Mouse (Mus musculus): ENCODE results near the gene Amotl2.
A peak's percentile ranks its signal among the peaks of the same experiment; 100 is the strongest.

Amotl2 gene

GRCm38 (mm10) chr9:102719085-102719484, 2.6 kb downstream of the Amotl2 start:
- DNase-seq: no peak

GRCm38 (mm10) chr9:102719936-102720566, 3.6 kb downstream of the Amotl2 start:
- DNase-seq: no peak

GRCm38 (mm10) chr9:102720567-102721167, 4.2 kb downstream of the Amotl2 start:
- no peak for DNase-seq

DNA sequence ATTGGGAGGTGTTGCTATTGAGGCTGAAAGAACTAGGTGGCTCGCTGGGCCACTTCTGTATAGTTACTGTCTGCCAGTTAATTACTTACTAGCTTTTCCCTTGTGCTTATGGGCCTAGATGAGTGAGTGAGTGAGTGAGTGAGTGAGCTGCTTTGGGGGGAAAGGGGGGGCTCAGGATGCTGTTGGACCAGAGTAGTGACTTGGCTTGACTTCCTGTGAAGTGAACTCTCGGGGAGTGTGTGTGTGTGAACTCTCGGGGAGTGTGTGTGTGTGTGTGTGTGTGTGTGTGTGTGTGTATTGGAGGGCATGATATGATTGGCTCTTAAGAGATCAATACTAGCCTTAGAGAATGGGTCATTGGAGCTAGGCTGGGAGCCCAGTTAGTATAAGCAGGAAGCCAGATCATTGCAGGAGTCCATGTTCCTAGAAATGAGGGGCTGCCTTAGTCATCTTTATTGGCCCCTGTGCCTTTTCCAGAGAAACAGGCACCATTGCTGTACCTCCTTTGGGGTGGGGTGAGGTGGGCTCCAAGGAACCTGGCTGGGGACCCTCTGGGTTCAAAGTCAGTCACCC, 5.0 kb downstream of the Amotl2 start:
- no peak for DNase-seq

- DNase-seq: peak in 1 of 2 experiments; percentile 76
Measured at GRCm38 (mm10) chr9:102722071-102722561, 5.6 kb downstream of the Amotl2 start.

DNA sequence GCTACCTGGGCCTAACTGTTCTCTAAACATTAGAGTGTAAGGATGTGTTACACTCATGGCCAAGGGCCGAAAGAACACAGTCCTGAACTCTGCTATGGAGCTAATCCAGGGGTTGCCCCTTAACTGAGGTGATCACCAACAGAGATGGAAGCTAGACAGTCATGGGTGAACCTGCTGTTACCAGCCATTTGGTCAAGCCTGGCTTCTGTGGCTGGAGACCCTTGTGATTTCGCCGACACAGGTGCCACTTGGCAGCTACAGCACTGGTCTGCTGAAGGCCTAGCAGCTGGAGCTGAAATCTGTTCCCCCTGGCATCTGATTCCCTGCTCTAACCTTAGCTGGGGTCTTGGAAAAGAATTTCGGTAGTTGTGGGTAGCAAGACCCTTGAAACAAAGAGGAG, 6.3 kb downstream of the Amotl2 start:
- no peak for DNase-seq

- no peak for DNase-seq
Measured at GRCm38 (mm10) chr9:102723241-102723709, 6.8 kb downstream of the Amotl2 start.

DNA sequence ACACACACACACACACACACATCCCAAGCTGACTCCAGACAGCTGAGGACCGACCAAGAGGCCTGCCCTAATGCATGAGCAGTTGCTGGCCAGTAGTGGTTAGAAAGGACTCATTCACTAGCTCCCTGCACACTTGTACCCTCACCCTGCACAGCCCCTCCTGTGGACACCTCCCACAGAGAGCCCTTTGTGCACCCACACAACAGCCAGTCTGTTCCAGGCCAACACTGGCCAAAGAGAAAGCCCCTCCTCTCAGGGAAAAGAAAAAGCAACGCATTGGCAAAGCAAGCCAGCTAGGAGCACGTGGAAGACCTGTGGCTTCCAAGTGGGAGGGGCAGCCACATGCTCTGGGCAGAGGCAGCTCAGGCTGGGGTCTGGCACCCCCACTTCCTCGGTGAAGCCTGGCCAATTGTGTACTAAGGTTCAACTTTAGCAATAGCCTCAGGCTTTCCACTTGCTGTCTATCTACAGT, 7.6 kb downstream of the Amotl2 start:
- peak; percentile 75 to 79 for DNase-seq

- no peak for DNase-seq
Measured at GRCm38 (mm10) chr9:102724942-102725341, 8.5 kb downstream of the Amotl2 start.

DNA sequence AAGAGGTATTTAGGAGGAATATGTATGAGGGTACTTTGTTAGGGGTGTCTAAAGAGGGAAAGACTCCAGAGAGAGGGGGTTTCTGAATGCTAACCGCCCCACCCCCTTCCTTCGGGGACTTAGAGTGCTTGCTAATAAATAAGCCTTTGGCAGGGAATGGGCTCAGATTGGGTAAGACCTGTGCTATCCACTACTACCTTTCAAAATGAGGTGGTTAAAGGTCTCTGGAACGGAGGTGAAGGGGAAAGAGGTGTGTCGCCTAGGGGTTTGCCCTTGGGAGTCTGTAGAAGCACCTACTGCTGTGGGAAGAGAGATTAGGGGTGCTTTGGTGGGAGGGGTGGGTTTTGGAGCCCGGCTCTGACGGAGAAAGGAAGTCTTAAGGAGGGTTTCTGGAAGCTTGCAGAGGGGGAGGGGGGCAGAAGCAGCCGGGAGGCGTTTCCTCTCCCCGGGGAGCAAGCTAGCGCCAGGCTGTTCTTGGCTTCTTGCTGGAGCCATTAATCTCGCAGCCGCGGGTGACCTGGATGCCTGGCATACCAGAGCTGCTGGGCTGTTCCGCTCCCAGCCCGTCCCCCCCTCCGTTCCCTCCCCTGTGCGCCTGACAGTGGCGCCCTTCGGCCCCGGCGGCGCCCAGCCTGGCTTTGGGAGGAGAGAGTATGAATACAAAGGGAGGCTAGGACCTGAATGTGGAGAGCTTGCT, 9.6 kb downstream of the Amotl2 start:
- DNase-seq: peak; percentile 93 to 96

GRCm38 (mm10) chr9:102726811-102727210, 10.3 kb downstream of the Amotl2 start:
- no peak for DNase-seq

DNA sequence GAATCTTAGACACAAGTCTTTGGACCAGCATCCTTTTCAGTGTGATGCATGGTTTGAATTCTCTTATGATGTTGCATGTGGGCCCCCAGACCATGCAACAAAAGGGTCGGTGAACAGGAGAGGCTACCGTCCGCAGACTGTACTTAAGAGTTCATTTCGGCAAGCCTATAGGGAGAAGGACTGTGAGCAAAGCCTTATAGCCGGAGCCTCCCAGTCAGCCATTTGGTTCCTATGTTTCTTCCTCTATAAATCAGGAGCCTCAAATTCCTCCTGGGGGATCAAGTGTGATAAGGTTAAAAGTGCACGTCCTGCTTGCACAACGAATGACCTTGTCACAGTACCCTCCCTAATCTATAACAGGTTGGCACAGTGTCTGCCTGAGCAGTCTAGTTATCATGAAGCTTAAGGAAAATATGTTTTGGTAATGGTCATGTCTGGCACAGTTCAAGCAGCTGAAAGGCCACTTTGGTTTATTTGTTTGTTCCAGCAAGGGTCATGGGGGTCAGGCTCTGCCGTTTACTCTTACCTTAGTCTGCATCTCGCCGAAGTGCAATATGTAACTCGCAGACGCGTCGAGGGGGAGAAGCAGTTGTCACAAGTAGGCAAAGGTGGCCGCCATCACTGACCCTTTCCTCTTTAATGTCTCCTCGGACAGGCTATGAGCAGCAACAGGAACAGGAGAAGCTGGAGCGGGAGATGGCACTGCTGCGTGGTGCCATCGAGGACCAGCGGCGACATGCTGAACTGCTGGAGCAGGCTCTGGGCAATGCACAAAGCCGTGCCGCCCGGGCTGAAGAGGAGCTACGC, 11.4 kb downstream of the Amotl2 start:
- no peak for DNase-seq

DNA sequence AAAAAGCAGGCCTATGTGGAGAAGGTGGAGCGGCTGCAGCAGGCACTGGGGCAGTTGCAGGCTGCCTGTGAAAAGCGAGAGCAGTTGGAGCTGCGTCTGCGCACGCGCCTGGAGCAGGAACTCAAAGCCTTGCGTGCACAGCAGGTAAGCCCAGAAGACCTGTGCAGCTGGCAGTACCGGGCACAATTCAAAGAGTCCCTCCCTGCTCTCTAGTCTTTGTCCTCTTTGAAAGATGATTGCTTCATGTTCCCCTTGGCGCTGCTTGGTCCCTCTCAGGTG, 11.9 kb downstream of the Amotl2 start:
- DNase-seq: no peak

GRCm38 (mm10) chr9:102729093-102729845, 12.8 kb downstream of the Amotl2 start:
- DNase-seq: no peak

GRCm38 (mm10) chr9:102729876-102730413, 13.5 kb downstream of the Amotl2 start:
- DNase-seq: no peak

DNA sequence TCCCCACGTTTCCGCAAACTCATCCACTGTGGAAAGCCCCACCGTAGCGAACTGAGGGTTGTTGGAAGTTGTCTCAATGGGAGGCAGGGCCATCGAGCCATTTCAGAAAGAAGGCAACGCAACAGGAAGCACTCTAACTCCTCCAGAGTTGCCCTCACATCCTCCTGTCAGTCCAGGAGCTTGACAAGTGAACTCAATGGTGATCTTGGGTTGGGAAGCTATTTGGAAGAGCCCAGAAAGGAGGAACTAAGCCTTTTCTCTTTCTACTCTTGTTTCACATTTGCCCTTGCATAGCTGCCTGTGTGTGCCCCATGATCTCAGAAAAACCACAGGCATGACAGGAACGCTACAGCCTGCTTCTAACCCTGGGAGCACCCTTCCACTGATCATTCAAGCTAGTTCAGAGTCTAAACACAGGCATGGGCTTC, 14.6 kb downstream of the Amotl2 start:
- DNase-seq: no peak

DNA sequence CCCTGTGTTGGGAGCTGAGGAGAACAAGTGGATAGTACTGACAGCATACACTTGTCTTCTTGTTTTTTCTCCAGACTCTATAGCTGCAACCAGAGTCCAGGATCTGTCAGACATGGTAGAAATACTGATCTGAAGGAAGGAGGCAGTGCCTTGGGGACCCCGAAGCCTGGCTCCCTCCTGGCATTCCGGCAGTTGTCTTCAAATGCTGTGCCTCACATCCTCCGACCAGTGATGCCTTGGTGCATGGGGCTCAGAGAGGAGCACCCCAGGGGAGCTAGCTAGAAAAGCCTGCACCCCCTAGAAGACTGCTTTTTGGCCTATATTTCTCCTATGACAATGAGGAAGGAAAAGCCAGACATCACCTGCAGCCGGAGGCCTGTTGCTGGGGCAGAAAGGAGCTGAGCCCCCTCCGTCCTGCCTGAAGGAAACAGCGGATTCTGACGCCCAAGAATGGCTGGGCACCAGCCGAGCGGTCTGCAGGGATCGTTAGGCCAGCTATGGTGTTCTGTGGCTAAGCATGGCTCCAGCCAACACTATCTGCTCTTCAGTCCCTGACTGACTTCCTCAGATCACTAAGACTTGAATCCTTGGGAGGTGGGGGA, 15.2 kb downstream of the Amotl2 start:
- no peak for DNase-seq

DNA sequence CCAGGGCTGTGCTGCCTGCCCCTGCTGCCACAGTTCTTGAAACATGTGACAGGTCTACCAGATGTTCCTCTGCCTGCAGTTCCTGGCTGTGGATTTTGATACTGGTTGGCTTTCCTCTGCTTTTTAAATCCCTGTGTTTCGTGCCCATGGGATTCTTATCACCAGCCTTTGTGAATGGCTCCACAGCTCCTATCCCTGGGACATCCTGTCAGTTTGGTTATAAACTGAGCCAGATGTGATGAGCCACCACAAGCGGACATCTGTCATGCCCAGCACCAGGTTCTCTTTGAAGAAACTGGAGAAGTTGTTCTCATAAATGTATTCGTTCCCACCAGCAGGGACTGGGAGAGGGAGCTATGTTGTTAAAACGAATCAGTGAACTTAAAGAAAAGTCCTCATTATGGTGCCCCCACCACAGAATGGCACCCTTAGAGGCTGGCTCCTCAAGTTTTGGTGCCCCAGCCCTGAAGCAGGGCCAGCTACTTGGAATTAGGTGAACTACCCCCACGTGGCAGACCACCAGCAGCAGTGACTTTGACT, 15.9 kb downstream of the Amotl2 start:
- DNase-seq: no peak

DNA sequence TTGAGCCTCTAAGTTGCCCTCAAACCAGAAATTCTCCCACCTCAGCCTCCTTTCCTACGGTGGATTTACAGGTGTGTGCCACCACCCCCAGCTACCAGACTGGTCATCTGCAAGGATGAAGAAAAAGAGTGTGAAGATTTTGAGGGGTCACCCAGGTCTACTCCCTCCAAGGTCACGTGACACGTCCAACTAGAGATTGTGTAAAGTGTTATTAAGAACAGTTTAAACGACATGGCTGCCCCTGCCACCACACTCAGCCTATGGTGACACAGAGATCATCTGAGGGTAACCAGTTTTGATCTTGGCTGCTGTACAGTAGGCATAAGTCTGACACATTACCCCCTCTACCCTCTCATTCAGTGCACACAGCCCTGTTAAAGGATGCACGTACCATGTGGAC, 17.0 kb downstream of the Amotl2 start:
- DNase-seq: no peak

GRCm38 (mm10) chr9:102733999-102734738, 17.7 kb downstream of the Amotl2 start:
- DNase-seq: peak; percentile 62 to 65

All from lung, adult 18-20 months (tissue).